Mouse (Mus musculus) monocyte, adult 5-6 weeks (primary cell): ENCODE data around the gene Slc6a6. TPM values are rescaled to one million over a fixed set of nuclear protein-coding genes. Genes with fewer than 3 reads are reported as not detected.

Source experiments
- ATAC-seq: fragments of 153-309, 156-312 bp; replicated peaks from 2 replicates; pipeline ENCODE4 v1.8.0; 2017; ENCODE audit warnings: mild to moderate bottlenecking; ENCODE audit not compliant: low TSS enrichment, insufficient number of reproducible peaks, severe bottlenecking, poor library complexity, low FRiP score
- total RNA-seq: library from RNA; stranded (forward); fragments of 200-1000, 200-491, 200-594 nt; gene quantifications from 3 replicates; pipeline ENCODE4 v1.2.3, GENCODE M21; 2017

Slc6a6 gene
- total RNA-seq, 1 experiment from 2014 or later, result 63.2 TPM

DNA sequence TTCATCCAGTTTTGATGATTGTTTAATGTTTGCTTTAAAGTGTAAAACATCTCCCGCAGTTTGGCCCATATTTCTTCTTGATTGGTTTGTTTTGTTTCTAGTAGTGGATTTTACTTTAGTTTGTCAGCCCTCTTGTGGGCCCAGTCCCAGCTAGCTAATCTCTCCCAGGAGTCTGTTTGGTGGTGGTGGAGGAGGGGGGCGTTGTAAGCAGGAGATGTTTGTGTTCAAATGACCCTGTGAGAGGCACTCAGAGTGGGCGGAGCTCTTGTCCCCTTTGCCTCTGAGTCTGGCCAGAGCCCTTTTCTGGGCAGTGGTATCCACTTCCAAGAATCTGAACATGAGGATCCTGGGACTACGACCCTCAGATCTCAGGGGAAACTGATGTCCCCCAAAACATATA, 60.0 kb downstream of the Slc6a6 start:
- no peak for ATAC-seq

GRCm38 (mm10) chr6:91745246-91745645, 61.4 kb downstream of the Slc6a6 start:
- no peak for ATAC-seq

- no peak for ATAC-seq
Measured at GRCm38 (mm10) chr6:91745947-91746582, 62.2 kb downstream of the Slc6a6 start.

DNA sequence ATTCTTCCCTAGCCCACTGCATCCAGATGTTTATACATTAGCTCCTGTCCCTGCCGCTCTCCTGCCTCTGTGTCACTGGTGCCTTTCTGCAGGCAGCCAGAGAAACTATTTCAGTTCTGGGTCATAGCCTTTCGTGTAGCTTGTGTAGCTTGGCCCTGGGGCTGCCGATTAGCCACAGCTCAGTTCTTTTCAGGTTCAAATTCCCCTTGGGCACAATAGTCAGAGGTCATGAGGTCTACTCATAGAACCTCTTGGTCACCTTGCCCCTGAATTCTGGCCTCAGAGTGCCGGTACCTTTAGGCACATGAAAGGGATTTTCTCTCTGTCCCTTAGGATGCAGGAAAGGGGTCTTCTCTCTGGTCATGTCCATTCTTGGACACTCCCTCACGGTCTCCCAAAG, 62.9 kb downstream of the Slc6a6 start:
- no peak for ATAC-seq

GRCm38 (mm10) chr6:91750976-91751375, 67.1 kb downstream of the Slc6a6 start:
- ATAC-seq, result no peak

GRCm38 (mm10) chr6:91752884-91753283, 69.0 kb downstream of the Slc6a6 start:
- no peak for ATAC-seq

DNA sequence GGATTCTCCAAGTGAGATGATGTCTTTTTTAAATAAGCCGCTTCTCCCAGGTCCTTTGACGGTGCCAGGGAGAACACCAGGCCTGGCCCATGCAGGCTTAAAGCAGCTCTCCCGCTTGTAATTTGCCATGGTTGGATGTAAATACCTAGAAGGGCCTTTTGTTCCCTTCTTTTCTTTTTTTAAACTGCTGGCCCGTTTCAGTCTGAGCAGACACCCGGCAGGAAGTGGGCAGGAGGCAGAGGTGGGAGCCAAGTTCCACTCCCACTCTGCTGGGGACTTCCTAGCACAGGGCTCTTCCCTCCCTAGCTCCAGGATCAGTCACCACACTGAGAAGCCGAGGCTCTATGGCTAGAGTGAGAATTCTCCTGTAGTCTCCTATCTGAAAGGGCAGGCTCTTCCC, 70.2 kb downstream of the Slc6a6 start:
- ATAC-seq, result no peak

DNA sequence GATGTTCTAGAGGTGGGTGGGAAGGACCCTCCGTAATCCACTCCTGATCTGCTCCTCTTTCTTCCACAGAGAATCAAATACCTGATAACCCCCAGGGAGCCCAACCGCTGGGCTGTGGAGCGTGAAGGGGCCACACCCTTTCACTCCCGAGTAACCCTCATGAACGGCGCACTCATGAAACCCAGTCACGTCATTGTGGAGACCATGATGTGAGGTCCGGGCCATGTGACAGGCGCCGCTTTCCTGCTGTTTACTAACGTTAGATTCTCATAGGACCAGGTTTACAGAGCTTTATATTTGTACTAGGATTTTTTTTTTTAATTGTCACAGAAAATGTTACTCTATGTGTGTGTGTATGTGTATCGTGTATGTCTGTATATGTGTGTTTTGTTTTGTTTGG, 71.0 kb downstream of the Slc6a6 start:
- no peak for ATAC-seq

- ATAC-seq, result no peak
Measured at GRCm38 (mm10) chr6:91762051-91762742, 78.3 kb downstream of the Slc6a6 start.

GRCm38 (mm10) chr6:91767550-91767949, 83.7 kb downstream of the Slc6a6 start:
- ATAC-seq, result no peak

DNA sequence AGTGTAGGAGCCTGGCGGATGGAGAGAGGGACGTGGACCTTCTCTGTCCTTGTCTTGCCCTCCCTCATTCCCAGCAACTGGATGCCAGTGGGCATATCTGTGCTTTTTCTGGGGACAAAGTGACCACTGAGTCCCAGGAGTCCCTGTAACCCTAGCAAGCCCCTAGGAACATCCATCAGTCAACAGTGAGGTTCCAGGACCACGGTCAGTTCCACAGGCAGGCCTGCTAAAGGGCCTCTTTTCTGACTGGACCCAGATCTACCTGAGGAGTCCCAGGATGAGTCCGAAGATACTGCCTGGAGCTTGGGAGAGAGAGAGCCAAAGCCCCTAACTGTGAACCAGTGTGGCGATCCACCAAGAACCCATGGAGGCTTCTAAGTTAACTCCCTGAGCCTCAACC, 90.1 kb downstream of the Slc6a6 start:
- no peak for ATAC-seq

- ATAC-seq, result no peak; the same call in 1 of the 2 replicates
Measured at GRCm38 (mm10) chr6:91776543-91776942, 92.7 kb downstream of the Slc6a6 start.

DNA sequence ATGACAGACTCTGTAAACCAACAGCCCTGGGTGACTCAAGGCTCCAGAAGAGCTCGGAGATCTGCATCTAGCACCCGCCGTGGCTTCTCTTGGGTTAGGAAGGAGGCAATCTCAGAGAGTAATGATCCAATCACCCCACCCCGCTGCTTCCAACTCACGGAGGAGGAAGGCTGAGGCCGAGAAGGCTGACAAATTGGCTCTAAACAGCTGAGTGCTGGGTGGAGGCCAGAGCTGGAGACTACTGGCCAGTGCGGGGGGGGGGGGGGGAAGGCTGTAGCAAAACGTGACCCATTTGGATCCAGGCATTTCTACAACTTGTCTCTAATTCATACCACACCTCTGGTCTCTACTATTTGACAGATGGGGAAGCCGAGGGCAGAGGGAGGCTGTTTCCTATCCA, 95.4 kb downstream of the Slc6a6 start:
- ATAC-seq, result no peak

DNA sequence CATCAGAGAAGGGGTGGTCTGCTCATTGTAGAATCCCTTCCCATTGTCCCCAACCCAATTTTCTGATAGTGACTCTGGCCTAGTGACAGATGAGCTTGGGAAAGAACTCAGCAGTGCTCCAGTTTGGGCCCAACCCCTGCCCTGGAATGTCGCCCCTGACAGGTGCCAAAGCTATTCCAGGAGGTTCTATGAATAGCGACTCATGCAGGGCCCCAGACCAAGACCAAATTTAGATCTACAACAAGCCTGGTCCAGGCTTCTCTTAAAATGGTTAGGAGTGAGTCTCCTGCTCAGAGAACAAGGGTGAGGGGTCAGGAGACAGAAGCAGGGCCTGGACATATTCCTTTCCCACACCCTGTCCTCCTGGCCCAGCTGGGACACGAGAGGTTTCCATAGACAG, 101.2 kb downstream of the Slc6a6 start:
- no peak for ATAC-seq

GRCm38 (mm10) chr6:91788311-91788798, 104.5 kb downstream of the Slc6a6 start:
- no peak for ATAC-seq

GRCm38 (mm10) chr6:91795640-91796039, 111.8 kb downstream of the Slc6a6 start:
- no peak for ATAC-seq

GRCm38 (mm10) chr6:91796064-91796463, 112.2 kb downstream of the Slc6a6 start:
- ATAC-seq, result no peak

DNA sequence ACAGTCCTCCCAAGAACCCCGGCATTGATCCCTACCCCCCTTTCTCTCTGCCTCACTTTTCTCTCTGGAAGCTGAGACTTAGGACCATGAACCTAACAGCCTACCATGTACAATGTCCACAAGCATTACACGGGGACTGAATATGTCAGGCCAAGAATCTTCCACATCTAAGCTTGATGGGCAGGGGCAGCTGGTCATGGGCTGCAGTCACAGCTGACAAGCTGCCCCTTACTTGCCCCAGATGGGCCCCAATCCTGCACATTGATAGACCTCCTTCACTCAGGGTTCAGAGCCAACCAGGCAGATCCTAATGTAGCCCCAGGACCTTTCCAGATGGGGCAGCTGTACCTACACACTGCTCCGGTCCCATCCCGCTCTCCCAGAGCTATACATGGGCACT, 112.9 kb downstream of the Slc6a6 start:
- no peak for ATAC-seq

GRCm38 (mm10) chr6:91798496-91798895, 114.6 kb downstream of the Slc6a6 start:
- no peak for ATAC-seq

GRCm38 (mm10) chr6:91804177-91804576, 120.3 kb downstream of the Slc6a6 start:
- no peak for ATAC-seq
